ENCODE assay signal across 22 mouse cellular contexts in the genomic region with DNA sequence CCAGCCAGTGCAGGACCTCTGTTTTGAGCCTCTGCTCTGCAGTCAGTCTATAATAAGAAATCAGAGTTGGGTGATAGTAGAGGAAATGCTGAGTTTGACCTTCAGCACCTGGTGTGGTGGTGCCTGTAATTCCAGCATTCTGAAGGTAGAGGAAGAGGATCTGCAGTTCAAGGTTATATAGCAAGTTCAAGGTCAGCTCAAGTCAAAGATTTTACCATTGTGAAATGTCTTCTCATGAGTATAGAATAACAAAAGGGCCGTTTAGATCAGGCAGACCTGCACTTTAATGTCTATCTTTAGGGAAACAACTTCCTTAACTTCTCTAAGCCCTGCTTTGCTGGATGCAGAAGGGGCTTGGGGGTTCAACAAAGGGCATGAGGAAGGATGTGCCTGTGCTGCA.
"Had no signal": no experiment of that assay in that cellular context is flagged by ENCODE, and none has a peak within 500 bp of the region (broad histone marks: within the 10 kb centered on the region; RNA-seq: fewer than 3 reads in every experiment).

No protein-coding gene starts in this region.

- H3K9ac ChIP-seq: heart, embryonic 12.5 days; heart, embryonic 15.5 days; hindbrain, embryonic 13.5 days; hindbrain, embryonic 15.5 days; limb, embryonic 13.5 days; limb, embryonic 15.5 days; liver, embryonic 12.5 days; liver, embryonic 14.5 days had no signal

- ATAC-seq: hindbrain, postnatal 0 days; intestine, embryonic 16.5 days; liver, embryonic 12.5 days had no signal

- DNase-seq: gastrocnemius, postnatal 14 days; gastrocnemius, postnatal 36 days; heart, adult 18-20 months; heart, postnatal 14 days; heart, postnatal 36 days; kidney, adult 18-20 months; kidney, postnatal 10 days; kidney, postnatal 25 days; layer of hippocampus, adult 9-11 months; left cerebral cortex, postnatal 4 days had no signal

- H3K9me3 ChIP-seq: heart, embryonic 10.5 days; heart, embryonic 12.5 days; heart, embryonic 15.5 days; hindbrain, embryonic 13.5 days; hindbrain, embryonic 15.5 days; limb, embryonic 13.5 days; limb, embryonic 15.5 days; liver, embryonic 12.5 days had no signal

- H3K4me2 ChIP-seq: heart, embryonic 12.5 days; heart, embryonic 15.5 days; hindbrain, embryonic 13.5 days; hindbrain, embryonic 15.5 days; limb, embryonic 13.5 days; limb, embryonic 15.5 days; liver, embryonic 12.5 days had no signal

- H3K4me1 ChIP-seq: hindbrain, embryonic 13.5 days; hindbrain, embryonic 15.5 days; limb, embryonic 13.5 days had no signal

- H3K27me3 ChIP-seq: heart, embryonic 12.5 days; heart, embryonic 15.5 days; hindbrain, embryonic 13.5 days; hindbrain, embryonic 15.5 days; limb, embryonic 13.5 days; limb, embryonic 15.5 days; liver, embryonic 12.5 days had no signal

- H3K27ac ChIP-seq: heart, embryonic 10.5 days; heart, embryonic 15.5 days; hindbrain, embryonic 13.5 days; hindbrain, embryonic 15.5 days; hindbrain, postnatal 0 days; left cerebral cortex, adult 2 months; limb, embryonic 13.5 days; limb, embryonic 15.5 days; liver, embryonic 12.5 days; liver, embryonic 14.5 days had no signal

- H3K4me3 ChIP-seq: heart, embryonic 10.5 days; heart, embryonic 12.5 days; heart, embryonic 15.5 days; hindbrain, embryonic 13.5 days; hindbrain, embryonic 15.5 days; left cerebral cortex, adult 2 months; limb, embryonic 13.5 days; limb, embryonic 15.5 days; liver, embryonic 12.5 days had no signal

- H3K36me3 ChIP-seq: heart, embryonic 10.5 days; heart, embryonic 12.5 days; heart, embryonic 15.5 days; hindbrain, embryonic 13.5 days; hindbrain, embryonic 15.5 days; limb, embryonic 13.5 days; limb, embryonic 15.5 days; liver, embryonic 12.5 days had no signal
